Mouse (Mus musculus): ENCODE data around the gene Dmtf1. TPM values are rescaled to one million over a fixed set of nuclear protein-coding genes. Genes with fewer than 3 reads are reported as not detected.

The Dmtf1 gene
- polyA plus RNA-seq, 1 experiment from 2014 or later, result 45.0 TPM

GRCm38 (mm10) chr5:9073177-9073854 lies 88.3 kb downstream of the Dmtf1 start:
- Histone ChIP-seq H3K4me2 (no peak overlapping the region), H3K27me3 (no peaks in the 10 kb centered on the region), H3K9me3 (replicated peaks) (no peaks in the 10 kb centered on the region), H3K36me3 (no peaks in the 10 kb centered on the region), H3K27ac (no peak overlapping the region), H3K4me3 (replicated peaks) (no peak overlapping the region), H3K9ac (no peak overlapping the region), H3K4me1 (no peaks in the 10 kb centered on the region)
- 64% methylated on average over 5 of the region's 5 CpGs for WGBS
- no peak for ATAC-seq (replicated peaks; ENCODE audit: low FRiP score)

GRCm38 (mm10) chr5:9071360-9071759 lies 90.2 kb downstream of the Dmtf1 start:
- no peak for ATAC-seq (replicated peaks; ENCODE audit: low FRiP score)

GRCm38 (mm10) chr5:9069599-9070209 lies 91.9 kb downstream of the Dmtf1 start:
- no peaks in the 10 kb centered on the region for H3K36me3 ChIP-seq
- WGBS, result 50% methylated on average over 6 of the region's 6 CpGs

More at GRCm38 (mm10) chr5:9071360-9071759, 90.2 kb downstream of the Dmtf1 start:
- Histone ChIP-seq H3K27ac (no peak overlapping the region), H3K4me2 (no peak overlapping the region), H3K27me3 (no peaks in the 10 kb centered on the region), H3K4me1 (no peaks in the 10 kb centered on the region), H3K9ac (no peak overlapping the region), H3K9me3 (replicated peaks) (no peaks in the 10 kb centered on the region), H3K36me3 (no peaks in the 10 kb centered on the region), H3K4me3 (replicated peaks) (no peak overlapping the region)
- 91% methylated on average over 3 of the region's 3 CpGs for WGBS

GRCm38 (mm10) chr5:9068886-9069285 lies 92.7 kb downstream of the Dmtf1 start:
- no peaks in the 10 kb centered on the region for H3K4me1 ChIP-seq
- H3K4me3 ChIP-seq (replicated peaks), result no peak overlapping the region
- H3K27ac ChIP-seq, result no peak overlapping the region
- no peaks in the 10 kb centered on the region for H3K36me3 ChIP-seq
- ATAC-seq (replicated peaks; ENCODE audit: low FRiP score), result no peak
- no peak overlapping the region for H3K9ac ChIP-seq
- H3K27me3 ChIP-seq, result no peaks in the 10 kb centered on the region
- 66% methylated on average over 2 of the region's 2 CpGs for WGBS
- H3K4me2 ChIP-seq, result no peak overlapping the region
- H3K9me3 ChIP-seq (replicated peaks), result no peaks in the 10 kb centered on the region

More at GRCm38 (mm10) chr5:9069599-9070209, 91.9 kb downstream of the Dmtf1 start:
- no peak for ATAC-seq (replicated peaks; ENCODE audit: low FRiP score)
- no peak overlapping the region for H3K9ac ChIP-seq
- H3K9me3 ChIP-seq (replicated peaks), result no peaks in the 10 kb centered on the region
- no peaks in the 10 kb centered on the region for H3K4me1 ChIP-seq
- no peaks in the 10 kb centered on the region for H3K27me3 ChIP-seq
- no peak overlapping the region for H3K4me3 ChIP-seq (replicated peaks)
- H3K4me2 ChIP-seq, result no peak overlapping the region
- no peak overlapping the region for H3K27ac ChIP-seq

Other genes with a start within 250 kb of the Dmtf1 start
- gene Crot, start 164.5 kb downstream of the Dmtf1 start, polyA plus RNA-seq (2015; fragmentation: Nextera tagmentation; extraction: Ambion mirVana), result 47.9 and 48.5 TPM in 2 replicates
- 20.7 and 21.6 TPM in 2 replicates for gene Tmem243, start 61.1 kb downstream of the Dmtf1 start, polyA plus RNA-seq (2015; fragmentation: Nextera tagmentation; extraction: Ambion mirVana)
- 2.0 and 2.1 TPM in 2 replicates for gene 9330182L06Rik, start 104.3 kb upstream of the Dmtf1 start, polyA plus RNA-seq (2015; fragmentation: Nextera tagmentation; extraction: Ambion mirVana)

Measured in kidney, embryonic 15.5 days (tissue).